Mouse (Mus musculus): ENCODE measurements around the gene St3gal5. TPM values are rescaled to one million over a fixed set of nuclear protein-coding genes. Genes with fewer than 3 reads are reported as not detected.

St3gal5 gene
- total RNA-seq, 2 experiments from 2014 or later = 679 to 965 TPM

- no peak for ATAC-seq (replicated peaks; ENCODE audit: low FRiP score, poor library complexity, severe bottlenecking)
Observed at GRCm38 (mm10) chr6:72096217-72096616, 1.2 kb upstream of the St3gal5 start.

- no peak for ATAC-seq (replicated peaks; ENCODE audit: low FRiP score, poor library complexity, severe bottlenecking)
Observed at GRCm38 (mm10) chr6:72096669-72097068, 723 bp upstream of the St3gal5 start.

- no peak for ATAC-seq (replicated peaks; ENCODE audit: low FRiP score, poor library complexity, severe bottlenecking)
Observed at GRCm38 (mm10) chr6:72098021-72098655, 746 bp downstream of the St3gal5 start.

GRCm38 (mm10) chr6:72098691-72099090, 1.3 kb downstream of the St3gal5 start:
- ATAC-seq (replicated peaks; ENCODE audit: low FRiP score, poor library complexity, severe bottlenecking) = no peak

- peak; percentile 51 for ATAC-seq (replicated peaks; ENCODE audit: low FRiP score, poor library complexity, severe bottlenecking)
Observed at GRCm38 (mm10) chr6:72099281-72099680, 1.9 kb downstream of the St3gal5 start.

- no peak for ATAC-seq (replicated peaks; ENCODE audit: low FRiP score, poor library complexity, severe bottlenecking)
Observed at GRCm38 (mm10) chr6:72100171-72100570, 2.8 kb downstream of the St3gal5 start.

GRCm38 (mm10) chr6:72100939-72101338, 3.5 kb downstream of the St3gal5 start:
- no peak; the same call in 1 of the 2 replicates for ATAC-seq (replicated peaks; ENCODE audit: low FRiP score, poor library complexity, severe bottlenecking)

- peak; percentile 16; the same call in 1 of the 2 replicates for ATAC-seq (replicated peaks; ENCODE audit: low FRiP score, poor library complexity, severe bottlenecking)
Observed at GRCm38 (mm10) chr6:72101386-72101785, 4.0 kb downstream of the St3gal5 start.

GRCm38 (mm10) chr6:72102066-72102465, 4.7 kb downstream of the St3gal5 start:
- ATAC-seq (replicated peaks; ENCODE audit: low FRiP score, poor library complexity, severe bottlenecking) = peak; percentile 47

GRCm38 (mm10) chr6:72104534-72104933, 7.1 kb downstream of the St3gal5 start:
- no peak for ATAC-seq (replicated peaks; ENCODE audit: low FRiP score, poor library complexity, severe bottlenecking)

- ATAC-seq (replicated peaks; ENCODE audit: low FRiP score, poor library complexity, severe bottlenecking) = peak; percentile 87
Observed at GRCm38 (mm10) chr6:72108941-72109892, 11.8 kb downstream of the St3gal5 start.

- ATAC-seq (replicated peaks; ENCODE audit: low FRiP score, poor library complexity, severe bottlenecking) = no peak
Observed at GRCm38 (mm10) chr6:72110577-72110976, 13.2 kb downstream of the St3gal5 start.

GRCm38 (mm10) chr6:72112575-72112974, 15.2 kb downstream of the St3gal5 start:
- no peak for ATAC-seq (replicated peaks; ENCODE audit: low FRiP score, poor library complexity, severe bottlenecking)

- no peak for ATAC-seq (replicated peaks; ENCODE audit: low FRiP score, poor library complexity, severe bottlenecking)
Observed at GRCm38 (mm10) chr6:72113093-72113702, 15.8 kb downstream of the St3gal5 start.

GRCm38 (mm10) chr6:72114902-72115301, 17.5 kb downstream of the St3gal5 start:
- no peak for ATAC-seq (replicated peaks; ENCODE audit: low FRiP score, poor library complexity, severe bottlenecking)

GRCm38 (mm10) chr6:72117322-72117968, 20.1 kb downstream of the St3gal5 start:
- no peak for ATAC-seq (replicated peaks; ENCODE audit: low FRiP score, poor library complexity, severe bottlenecking)

GRCm38 (mm10) chr6:72119870-72120269, 22.5 kb downstream of the St3gal5 start:
- ATAC-seq (replicated peaks; ENCODE audit: low FRiP score, poor library complexity, severe bottlenecking) = no peak

- no peak for ATAC-seq (replicated peaks; ENCODE audit: low FRiP score, poor library complexity, severe bottlenecking)
Observed at GRCm38 (mm10) chr6:72121301-72121700, 23.9 kb downstream of the St3gal5 start.

GRCm38 (mm10) chr6:72122515-72122914, 25.1 kb downstream of the St3gal5 start:
- ATAC-seq (replicated peaks; ENCODE audit: low FRiP score, poor library complexity, severe bottlenecking) = peak; percentile 32; the same call in 1 of the 2 replicates

All from erythroblast, adult 5-6 weeks (primary cell).